24 mouse cellular contexts compared by ENCODE assay signal in the genomic region with DNA sequence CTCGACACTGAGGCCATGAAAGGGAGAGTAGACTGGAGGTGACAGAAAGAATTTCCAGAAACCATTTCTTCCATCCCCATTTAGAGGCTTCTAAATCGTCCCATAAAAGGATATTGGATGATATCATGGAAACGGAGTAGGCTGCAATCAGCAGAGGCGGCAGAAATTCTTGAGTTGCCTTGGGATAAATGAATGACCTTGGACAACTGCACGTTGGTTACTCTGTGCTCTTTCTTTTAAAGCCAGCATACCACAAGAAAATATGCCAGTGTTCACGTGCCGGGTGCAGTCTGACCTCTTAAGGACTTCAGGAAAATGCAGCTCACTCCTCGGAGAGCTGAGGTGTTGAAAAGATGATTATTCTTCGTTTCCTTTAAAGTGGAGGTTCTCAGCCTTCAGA.
DNase-seq lines count a peak whose midpoint lies in the region; ATAC-seq lines count a peak whose summit lies in the region.
"Had no signal": no experiment of that assay in that cellular context is flagged by ENCODE, and none has a peak within 500 bp of the region (broad histone marks: within the 10 kb centered on the region; RNA-seq: fewer than 3 reads in every experiment).

No protein-coding gene starts in this region.

- no peaks in the 10 kb centered on the region for H3K36me3 ChIP-seq in midbrain, embryonic 11.5 days (ENCODE audit: control insufficient read depth, insufficient read depth, low read length)
- H3K36me3 ChIP-seq in midbrain, embryonic 14.5 days (ENCODE audit: control insufficient read depth, insufficient read depth, low read length) = no peaks in the 10 kb centered on the region
- H3K36me3 ChIP-seq: embryonic facial prominence, embryonic 12.5 days; embryonic facial prominence, embryonic 15.5 days; heart, embryonic 13.5 days; hindbrain, embryonic 10.5 days; hindbrain, embryonic 13.5 days; intestine, embryonic 15.5 days had no signal

- H3K4me1 ChIP-seq in midbrain, embryonic 11.5 days (ENCODE audit: control insufficient read depth, insufficient read depth, low read length) = no peaks in the 10 kb centered on the region
- H3K4me1 ChIP-seq in midbrain, embryonic 14.5 days (ENCODE audit: control insufficient read depth, insufficient read depth, low read length) = peaks cover 13% of the 10 kb centered on the region; the same call in 1 of the 2 replicates
- H3K4me1 ChIP-seq: embryonic facial prominence, embryonic 12.5 days; embryonic facial prominence, embryonic 15.5 days; hindbrain, embryonic 10.5 days; intestine, embryonic 15.5 days had no signal

- H3K4me2 ChIP-seq in midbrain, embryonic 11.5 days = no peak overlapping the region
- no peak overlapping the region for H3K4me2 ChIP-seq in midbrain, embryonic 14.5 days (ENCODE audit: low read length)
- H3K4me2 ChIP-seq: embryonic facial prominence, embryonic 12.5 days; embryonic facial prominence, embryonic 15.5 days; heart, embryonic 13.5 days; hindbrain, embryonic 13.5 days; intestine, embryonic 15.5 days had no signal

- H3K9ac ChIP-seq in midbrain, embryonic 11.5 days (ENCODE audit: low read length) = no peak overlapping the region
- no peak overlapping the region for H3K9ac ChIP-seq in midbrain, embryonic 14.5 days (replicated peaks; ENCODE audit: low read length)
- H3K9ac ChIP-seq: embryonic facial prominence, embryonic 12.5 days; embryonic facial prominence, embryonic 15.5 days; forebrain, postnatal 0 days; heart, embryonic 13.5 days; hindbrain, embryonic 13.5 days; intestine, embryonic 15.5 days had no signal

- no peak overlapping the region for H3K4me3 ChIP-seq in midbrain, embryonic 11.5 days (ENCODE audit: low read depth, low read length)
- H3K4me3 ChIP-seq in midbrain, embryonic 14.5 days (replicated peaks; ENCODE audit: low read depth, low read length) = no peak overlapping the region
- H3K4me3 ChIP-seq: embryonic facial prominence, embryonic 12.5 days; embryonic facial prominence, embryonic 15.5 days; gastrocnemius, adult 2 months; heart, embryonic 13.5 days; hindbrain, embryonic 10.5 days; hindbrain, embryonic 13.5 days; intestine, embryonic 15.5 days had no signal

- ATAC-seq in midbrain, embryonic 11.5 days (ENCODE audit: low FRiP score) = no peak
- ATAC-seq in midbrain, embryonic 14.5 days (ENCODE audit: low FRiP score, low TSS enrichment) = no peak
- ATAC-seq: CD4-positive, CD25-positive, alpha-beta regulatory T cell, adult 4 months; forebrain, embryonic 14.5 days; forebrain, postnatal 0 days; hindbrain, embryonic 16.5 days; intestine, embryonic 15.5 days had no signal

- DNase-seq in adrenal gland, adult 8-10 months = peak; percentile 17
- DNase-seq in adrenal gland, postnatal 4 days (ENCODE audit: low spot score in 2 of 2) = no peak
- peak; percentile 35 for DNase-seq in midbrain, embryonic 11.5 days (ENCODE audit: low spot score, missing footprints)
- no peak for DNase-seq in midbrain, embryonic 14.5 days
- DNase-seq in testis, postnatal 14 days (ENCODE audit: low spot score) = peak; percentile 22
- DNase-seq in testis, postnatal 10 days (ENCODE audit: low spot score) = no peak
- DNase-seq: cerebellum, adult 11 months; cerebellum, adult 2 months; cerebellum, adult 9-11 months; cerebellum, postnatal 25 days; forebrain, postnatal 0 days; gastrocnemius, adult 2 months; gastrocnemius, postnatal 14 days; heart, adult 18-20 months; heart, postnatal 14 days had no signal

- H3K27me3 ChIP-seq in midbrain, embryonic 11.5 days (ENCODE audit: control insufficient read depth, insufficient read depth, low read length) = no peaks in the 10 kb centered on the region
- no peaks in the 10 kb centered on the region for H3K27me3 ChIP-seq in midbrain, embryonic 14.5 days (ENCODE audit: control insufficient read depth, insufficient read depth, low read length)
- H3K27me3 ChIP-seq: embryonic facial prominence, embryonic 12.5 days; embryonic facial prominence, embryonic 15.5 days; heart, embryonic 13.5 days; hindbrain, embryonic 13.5 days; intestine, embryonic 15.5 days had no signal

- no peaks in the 10 kb centered on the region for H3K9me3 ChIP-seq in midbrain, embryonic 11.5 days (ENCODE audit: control insufficient read depth, low read length)
- H3K9me3 ChIP-seq in midbrain, embryonic 14.5 days (ENCODE audit: control insufficient read depth, low read length) = no peaks in the 10 kb centered on the region
- H3K9me3 ChIP-seq: embryonic facial prominence, embryonic 12.5 days; embryonic facial prominence, embryonic 15.5 days; heart, embryonic 13.5 days; hindbrain, embryonic 10.5 days; hindbrain, embryonic 13.5 days; intestine, embryonic 15.5 days had no signal

- H3K27ac ChIP-seq in midbrain, embryonic 11.5 days (ENCODE audit: low read depth, low read length) = no peak overlapping the region
- H3K27ac ChIP-seq in midbrain, embryonic 14.5 days (replicated peaks; ENCODE audit: low read depth, low read length) = no peak overlapping the region
- H3K27ac ChIP-seq: embryonic facial prominence, embryonic 12.5 days; embryonic facial prominence, embryonic 15.5 days; gastrocnemius, adult 2 months; heart, embryonic 13.5 days; hindbrain, embryonic 10.5 days; hindbrain, embryonic 13.5 days; intestine, embryonic 15.5 days had no signal

- WGBS in midbrain, embryonic 11.5 days = 86% methylated on average over 9 of the region's 9 CpGs
- 85% methylated on average over 9 of the region's 9 CpGs for WGBS in midbrain, embryonic 14.5 days

Comparison
In these comparisons a context has a peak if more than half of its experiments do, and no peak if none do; other contexts are left out.
1. DNase-seq: peak in adrenal gland, adult 8-10 months (single experiment), midbrain, embryonic 11.5 days (single experiment) and testis, postnatal 14 days (single experiment); none in adrenal gland, postnatal 4 days (0 of 2), midbrain, embryonic 14.5 days (single experiment) and testis, postnatal 10 days (single experiment).